Mouse (Mus musculus): ENCODE data around the gene Lcn2. TPM values are rescaled to one million over a fixed set of nuclear protein-coding genes. Genes with fewer than 3 reads are reported as not detected.
A peak's percentile ranks its signal among the peaks of the same experiment; 100 is the strongest.
"Not testable (repeated sequence)": the region's sequence is repeated elsewhere in the genome, so short reads cannot be mapped to it uniquely, and the experiment has no call there.

The Lcn2 gene
- total RNA-seq, 2 experiments from 2014 or later, result 1.1 to 3.9 TPM

- no peak for DNase-seq
Observed at GRCm38 (mm10) chr2:32367315-32367714, 20.7 kb downstream of the Lcn2 start.

- DNase-seq, result no peak
Observed at GRCm38 (mm10) chr2:32364121-32364520, 23.9 kb downstream of the Lcn2 start.

GRCm38 (mm10) chr2:32363376-32364106 lies 24.5 kb downstream of the Lcn2 start:
- DNase-seq, result peak in 1 of 2 experiments; percentile 60

GRCm38 (mm10) chr2:32362817-32363340 lies 25.2 kb downstream of the Lcn2 start:
- DNase-seq, result peak; percentile 95 to 96

GRCm38 (mm10) chr2:32362274-32362673 lies 25.8 kb downstream of the Lcn2 start:
- not testable (repeated sequence) for DNase-seq

- peak; percentile 79 to 87 for DNase-seq
Observed at GRCm38 (mm10) chr2:32361437-32361836, 26.6 kb downstream of the Lcn2 start.

- DNase-seq, result peak; percentile 84 to 89
Observed at GRCm38 (mm10) chr2:32360741-32361140, 27.3 kb downstream of the Lcn2 start.

DNA sequence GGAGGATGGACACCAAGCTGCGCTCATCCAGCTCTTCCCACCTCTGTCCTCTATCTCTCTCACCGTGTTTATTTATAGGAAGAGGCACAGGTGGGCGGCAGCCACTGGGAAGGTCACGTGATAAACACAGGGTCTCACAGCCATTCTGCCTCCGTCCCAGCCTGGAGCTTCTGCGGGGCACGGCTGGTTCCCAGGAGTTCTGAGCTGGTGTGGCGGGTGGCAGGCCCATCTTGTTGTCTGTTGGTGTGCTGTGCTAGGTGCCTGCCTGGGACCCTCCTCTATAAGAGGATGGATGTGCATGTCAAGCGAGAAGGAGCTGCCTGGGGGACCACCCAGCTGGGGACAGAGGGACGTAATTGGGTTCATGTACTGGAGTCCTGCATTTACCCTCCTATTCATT lies 29.7 kb downstream of the Lcn2 start:
- no peak for DNase-seq

- DNase-seq, result no peak
Observed at GRCm38 (mm10) chr2:32357710-32358109, 30.3 kb downstream of the Lcn2 start.

DNA sequence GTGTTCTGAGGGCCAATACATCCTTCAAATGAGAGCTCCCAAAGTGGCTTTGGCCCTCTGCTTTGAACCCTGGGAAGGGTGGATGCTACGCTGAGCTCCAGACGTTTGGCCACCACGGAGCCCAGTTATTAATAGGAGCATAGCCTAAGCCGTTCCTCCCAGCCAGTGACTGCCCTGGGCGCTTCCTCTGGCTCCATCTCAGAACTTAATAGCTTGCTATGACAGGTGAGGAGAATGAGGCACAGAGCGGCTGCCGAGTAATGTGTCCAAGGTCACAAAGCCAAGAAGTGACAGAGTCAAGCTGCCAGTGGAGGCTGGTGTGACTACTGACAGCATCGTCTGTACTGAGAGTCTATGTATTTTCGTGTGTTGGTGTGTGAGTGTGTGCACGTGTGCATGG lies 31.8 kb downstream of the Lcn2 start:
- no peak for DNase-seq

DNA sequence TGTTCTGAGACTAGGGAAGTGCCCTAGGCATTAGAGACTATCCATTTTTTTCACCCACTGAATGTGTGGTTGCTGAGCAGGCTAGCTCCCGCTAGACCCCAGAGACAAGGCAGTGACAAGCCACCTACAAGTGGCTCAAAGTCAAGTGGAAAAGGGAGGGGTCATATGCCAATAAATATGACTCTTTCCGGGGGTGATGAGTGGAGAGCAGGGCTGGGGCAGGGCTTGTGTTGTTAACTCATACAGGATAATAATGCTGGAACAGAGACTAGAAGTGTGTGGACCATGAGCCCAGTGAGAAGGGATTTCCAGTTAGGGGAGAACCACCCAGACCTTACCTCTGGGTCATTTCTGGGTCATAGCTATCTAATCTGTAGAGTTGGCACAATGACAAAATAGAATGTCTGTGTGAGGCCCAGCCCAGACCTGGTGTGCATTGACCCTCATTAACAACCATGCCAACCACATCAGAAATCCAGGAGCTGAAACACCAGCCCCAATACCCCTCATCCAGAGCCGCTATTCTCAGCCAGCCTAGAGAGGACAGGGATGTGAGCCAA lies 33.6 kb downstream of the Lcn2 start:
- no peak for DNase-seq

DNA sequence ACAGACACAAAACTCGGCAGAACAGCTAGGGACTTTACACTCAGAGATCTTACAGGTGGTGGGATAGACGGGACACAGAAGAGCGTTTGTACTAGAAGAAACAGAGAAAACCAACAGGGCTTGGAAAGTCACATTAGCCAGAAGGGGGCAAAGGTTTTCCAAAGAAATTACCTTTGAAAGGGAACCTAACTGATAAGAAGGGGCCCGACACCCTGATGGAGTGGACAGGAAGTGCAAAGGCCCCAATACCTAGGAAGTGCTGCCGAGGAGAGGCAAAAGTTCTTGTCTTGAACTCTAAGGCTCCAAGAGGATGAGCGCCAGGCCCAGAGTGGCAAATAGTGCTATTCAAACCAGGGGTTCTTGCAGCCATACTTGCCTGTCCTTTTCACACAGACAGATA lies 34.2 kb downstream of the Lcn2 start:
- no peak for DNase-seq

DNA sequence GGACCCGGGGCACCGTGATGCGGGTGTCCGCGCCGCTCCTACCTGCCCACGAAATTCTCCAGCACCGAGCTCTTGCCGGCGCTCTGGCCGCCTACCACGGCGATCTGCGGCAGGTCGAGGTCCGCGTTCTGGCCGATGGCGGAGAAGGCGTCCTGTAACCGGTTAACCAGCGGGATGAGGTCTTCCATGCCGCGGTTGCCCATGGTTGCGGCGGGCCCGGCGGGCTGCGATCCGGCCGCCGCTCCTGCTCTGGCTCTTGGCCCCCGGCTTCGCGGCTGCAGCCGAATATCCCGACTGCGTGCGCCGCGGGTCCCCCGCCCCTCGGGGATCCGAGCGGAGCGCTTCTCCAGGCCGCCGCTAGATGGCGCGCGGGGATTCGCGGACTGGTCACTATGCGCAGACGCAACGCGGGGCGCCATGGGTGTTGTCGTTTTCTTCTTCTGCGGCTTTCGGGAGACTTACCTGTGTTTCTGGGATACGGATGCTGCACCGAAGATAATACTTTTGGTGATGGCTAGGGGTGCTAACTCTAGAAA lies 35.0 kb downstream of the Lcn2 start, which contains the start of gene Dnm1:
Gene Dnm1 (minus strand): TSS at position 332 of the 536 bp plus-strand sequence.
- DNase-seq, result peak; percentile 91 to 93

- peak; percentile 34 to 45 for DNase-seq
Observed at GRCm38 (mm10) chr2:32352151-32353006, 35.7 kb downstream of the Lcn2 start, which contains the start of gene Ciz1. Gene Ciz1, plus strand, starts transcription at chr2:32352327.

DNA sequence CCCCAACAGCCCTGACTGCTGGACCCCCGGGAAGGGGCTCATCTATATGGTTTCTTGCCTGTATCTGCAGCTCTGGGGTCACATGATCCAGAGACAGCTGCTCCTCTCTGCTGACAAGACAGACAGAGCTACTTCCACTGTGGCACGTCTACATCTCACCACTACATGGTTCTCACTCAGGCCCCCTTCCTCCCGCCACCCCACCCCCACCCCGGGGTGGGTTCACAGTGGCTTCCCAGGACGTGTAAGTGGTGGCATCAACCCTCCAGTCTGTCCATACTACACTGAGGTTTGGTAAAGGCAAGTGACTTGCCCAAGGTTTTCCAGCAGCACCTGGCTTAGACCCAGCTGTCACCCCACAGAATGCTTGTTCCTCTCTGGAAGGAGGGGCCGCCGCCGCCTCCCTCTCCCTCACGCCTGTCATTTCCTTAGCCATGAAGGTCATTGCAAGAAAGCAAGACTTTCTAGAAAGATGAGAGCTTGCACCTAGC lies 36.5 kb downstream of the Lcn2 start:
- DNase-seq, result no peak

DNA sequence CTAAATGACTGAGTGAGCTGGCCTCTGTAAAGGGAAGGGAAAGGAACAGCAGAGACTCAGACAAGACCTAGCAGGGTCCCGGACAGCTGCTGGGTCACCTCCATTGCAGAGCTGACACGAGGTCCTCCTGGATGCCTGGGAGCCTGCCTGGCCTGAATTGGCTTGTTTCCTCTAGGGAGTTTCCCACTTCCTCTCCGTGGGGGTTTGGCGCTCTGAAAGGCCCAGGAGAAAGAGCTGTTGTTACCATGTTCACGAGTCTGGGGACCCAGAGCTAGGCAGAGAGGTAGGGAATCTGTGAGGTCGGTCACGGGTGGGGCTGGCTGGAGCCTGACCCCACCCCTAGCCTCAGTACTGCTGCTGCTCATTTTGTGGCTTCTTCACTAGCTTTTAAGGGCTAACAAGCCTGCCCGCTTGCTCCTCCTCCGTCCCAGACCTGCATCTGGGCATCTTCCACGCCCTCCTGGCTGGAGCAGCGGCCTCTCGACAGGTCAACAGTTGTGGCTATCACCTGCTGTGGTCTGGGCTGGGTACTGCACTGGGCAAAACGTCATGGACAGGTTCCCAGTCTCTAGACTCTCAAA lies 37.5 kb downstream of the Lcn2 start:
- no peak for DNase-seq

- DNase-seq, result no peak
Observed at GRCm38 (mm10) chr2:32349625-32350255, 38.3 kb downstream of the Lcn2 start.

DNA sequence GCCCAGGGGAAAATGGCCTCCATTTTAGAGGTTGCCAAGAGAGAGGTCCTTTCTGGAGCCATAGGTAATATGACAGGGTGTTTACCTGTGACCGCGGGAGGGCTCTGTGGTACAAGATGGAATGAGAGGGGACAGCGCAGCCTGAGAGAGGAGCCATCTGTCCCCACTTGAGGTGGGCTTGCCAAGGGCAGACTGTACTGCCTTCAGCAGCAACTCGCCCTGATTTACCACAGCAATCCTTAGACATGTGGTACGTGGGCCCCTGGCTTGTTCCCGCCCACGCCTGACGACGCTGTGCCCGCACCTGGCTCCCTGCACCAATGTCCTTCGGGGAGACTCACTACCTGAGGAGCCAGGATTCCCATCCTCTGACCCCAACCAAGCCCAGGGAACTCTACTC lies 39.7 kb downstream of the Lcn2 start:
- no peak for DNase-seq

DNA sequence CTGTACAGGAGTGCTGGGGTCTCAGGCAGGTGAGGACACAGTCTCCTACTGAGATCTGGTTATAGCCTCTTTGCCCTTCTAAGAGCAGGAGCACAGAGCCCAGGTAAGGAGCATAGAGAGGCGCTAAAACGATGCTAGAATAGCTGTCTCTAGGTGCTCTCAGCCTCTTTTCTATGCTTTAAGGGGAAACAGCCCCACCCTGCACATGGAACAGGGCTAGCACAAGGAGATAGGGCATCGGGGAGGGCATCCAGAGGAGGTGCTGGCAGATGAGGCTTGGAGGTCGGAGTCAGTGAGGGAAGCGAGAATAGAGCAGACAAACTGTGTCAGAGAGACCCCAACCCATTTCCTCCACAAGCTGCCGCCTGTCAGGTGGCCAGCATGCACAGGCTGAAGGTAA lies 41.0 kb downstream of the Lcn2 start:
- no peak for DNase-seq

- DNase-seq, result no peak
Observed at GRCm38 (mm10) chr2:32344598-32345321, 43.3 kb downstream of the Lcn2 start.

- no peak for DNase-seq
Observed at GRCm38 (mm10) chr2:32344056-32344455, 44.0 kb downstream of the Lcn2 start.

Measured in adrenal gland, postnatal 36 days (tissue).